Comparison of ENCODE assay signal across 8 mouse cellular contexts in the genomic region with DNA sequence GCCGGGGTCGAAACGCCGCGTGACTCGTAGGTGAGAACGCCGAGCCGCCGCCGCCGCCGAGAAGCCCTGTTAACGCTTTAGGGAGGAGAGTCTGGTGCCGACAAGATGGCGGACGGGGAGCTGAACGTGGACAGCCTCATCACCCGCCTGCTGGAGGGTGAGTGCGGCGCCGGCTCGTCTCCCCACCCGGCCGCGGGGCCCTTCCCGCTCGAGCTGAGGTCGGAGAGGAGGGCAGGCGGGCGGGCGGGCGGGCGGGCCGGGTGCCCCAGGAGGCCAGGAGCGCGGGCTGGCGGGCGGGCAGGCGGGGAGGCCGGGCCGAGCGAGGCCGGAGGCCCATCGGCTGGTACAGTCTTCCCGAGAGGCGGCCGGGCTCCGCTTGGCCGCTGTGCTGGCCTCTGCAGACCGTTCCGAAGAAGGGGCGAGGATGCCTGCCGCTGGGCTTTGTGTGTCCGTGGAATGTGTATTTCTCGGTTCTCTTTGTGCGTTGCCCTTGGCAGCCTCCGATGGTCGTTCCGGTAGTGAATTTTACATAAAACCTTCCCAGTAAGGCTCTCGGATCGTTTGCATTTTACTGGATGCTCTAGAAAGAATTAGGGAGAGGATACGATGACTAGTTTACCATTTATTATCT. TPM values are rescaled to one million over a fixed set of nuclear protein-coding genes. Genes with fewer than 3 reads are reported as not detected.
A peak's percentile ranks its signal among the peaks of the same experiment; 100 is the strongest.
DNase-seq lines count a peak whose midpoint lies in the region; ATAC-seq and TF ChIP-seq lines count a peak whose summit lies in the region.

No protein-coding gene starts in this region.

- H3K4me1 ChIP-seq in bone marrow macrophage, adult 2 months (ENCODE audit: control insufficient read depth, insufficient read depth, low read length) = peaks cover 15% of the 10 kb centered on the region
- peaks cover 16% of the 10 kb centered on the region for H3K4me1 ChIP-seq in forebrain, embryonic 16.5 days (replicated peaks; ENCODE audit: control insufficient read depth, insufficient read depth, low read length)
- H3K4me1 ChIP-seq in limb, embryonic 13.5 days = peaks cover 20% of the 10 kb centered on the region; the same call in 1 of the 2 replicates

- WGBS in forebrain, embryonic 16.5 days = 2% methylated on average over 42 of the region's 63 CpGs
- WGBS in limb, embryonic 13.5 days = under 1% methylated on average over 38 of the region's 63 CpGs

- no peaks in the 10 kb centered on the region for H3K36me3 ChIP-seq in forebrain, embryonic 16.5 days (ENCODE audit: control insufficient read depth, insufficient read depth)
- H3K36me3 ChIP-seq in limb, embryonic 13.5 days = no peaks in the 10 kb centered on the region

- H3K27me3 ChIP-seq in forebrain, embryonic 16.5 days (replicated peaks; ENCODE audit: control insufficient read depth, insufficient read depth, low read length) = no peaks in the 10 kb centered on the region
- no peaks in the 10 kb centered on the region for H3K27me3 ChIP-seq in limb, embryonic 13.5 days

- TF ChIP-seq POLR2A in bone marrow macrophage, adult 2 months (IDR thresholded peaks at IDR 0.05; ENCODE audit: borderline replicate concordance, low read depth, low read length) = no peak

- no peak for TF ChIP-seq CTCF in bone marrow macrophage, adult 2 months (IDR thresholded peaks at IDR 0.05; ENCODE audit: low read depth, low read length)

- DNase-seq in layer of hippocampus, adult 11-12 months (ENCODE audit: low spot score) = peak; percentile 23
- DNase-seq in layer of hippocampus, adult 8-10 months (ENCODE audit: low spot score in 2 of 2) = no peak
- peak; percentile 66 to 71 for DNase-seq in CD8-positive naive resting alpha-beta T cell, adult 2 months (ENCODE audit: low read depth in 2 of 2, low spot score in 2 of 2)
- DNase-seq in neural tube, embryonic 10.5 days (ENCODE audit: extremely low spot score, low spot score) = peak; percentile 91
- DNase-seq in gastrocnemius, postnatal 10 days = no peak

- H3K4me3 ChIP-seq in bone marrow macrophage, adult 2 months (ENCODE audit: insufficient read depth, low read length) = peak overlapping the region; percentile 99
- H3K4me3 ChIP-seq in forebrain, embryonic 16.5 days (replicated peaks; ENCODE audit: low read length) = peak overlapping the region; percentile 97
- peak overlapping the region; percentile 85 for H3K4me3 ChIP-seq in limb, embryonic 13.5 days

- H3K9ac ChIP-seq in forebrain, embryonic 16.5 days (replicated peaks; ENCODE audit: low read depth, low read length) = peak overlapping the region; percentile 97
- peak overlapping the region; percentile 99 for H3K9ac ChIP-seq in limb, embryonic 13.5 days

- H3K4me2 ChIP-seq in forebrain, embryonic 16.5 days (ENCODE audit: low read length) = peak overlapping the region; percentile 76
- peak overlapping the region; percentile 65 for H3K4me2 ChIP-seq in limb, embryonic 13.5 days (replicated peaks)

- ATAC-seq in forebrain, embryonic 16.5 days = peak; percentile 79
- ATAC-seq in limb, embryonic 13.5 days (ENCODE audit: low FRiP score, low read depth) = peak; percentile 85

- peak overlapping the region; percentile 73 for H3K27ac ChIP-seq in bone marrow macrophage, adult 2 months (ENCODE audit: insufficient read depth, low read depth, low read length)
- peak overlapping the region; percentile 99 for H3K27ac ChIP-seq in forebrain, embryonic 16.5 days (ENCODE audit: low read length)
- H3K27ac ChIP-seq in limb, embryonic 13.5 days = peak overlapping the region; percentile 100

- H3K9me3 ChIP-seq in forebrain, embryonic 16.5 days (ENCODE audit: control insufficient read depth, low read length) = no peaks in the 10 kb centered on the region
- H3K9me3 ChIP-seq in limb, embryonic 13.5 days = no peaks in the 10 kb centered on the region

RNA-seq across cellular contexts. Expression of a gene that starts 0.7 kb away (rescaled TPM):
- total RNA-seq in layer of hippocampus, adult 8-10 months (2022) = 100 to 1,000 TPM; 366 to 393 (median 386) TPM
- polyA plus RNA-seq in bone marrow macrophage, adult 2 months (2012; ENCODE audit: insufficient read depth, insufficient read length, missing spikeins) = 177 and 202 TPM in 2 replicates
- polyA plus RNA-seq in forebrain, embryonic 16.5 days (2015; fragmentation: Nextera tagmentation; extraction: Ambion mirVana) = 216 and 217 TPM in 2 replicates
- polyA plus RNA-seq in limb, embryonic 13.5 days (2015; fragmentation: Nextera tagmentation; extraction: Ambion mirVana) = 203 and 216 TPM in 2 replicates
- total RNA-seq in gastrocnemius, postnatal 10 days (2021) = 100 to 1,000 TPM; 353 to 365 TPM

Comparison
In these comparisons a context has a peak if more than half of its experiments do, and no peak if none do; other contexts are left out.
1. DNase-seq: peak in layer of hippocampus, adult 11-12 months (single experiment), CD8-positive naive resting alpha-beta T cell, adult 2 months (2 of 2) and neural tube, embryonic 10.5 days (single experiment); none in layer of hippocampus, adult 8-10 months (0 of 2) and gastrocnemius, postnatal 10 days (single experiment).
2. Peak in every context shown above with its lines, with median percentiles within 50 percentile points of each other: H3K27ac ChIP-seq and H3K4me3 ChIP-seq.